Mouse (Mus musculus) bone marrow, adult 2 months (tissue): Measurements from ENCODE around the gene Atat1.

Source experiments
- CTCF ChIP-seq: fragments of 200-500 bp; IDR thresholded peaks from 2 replicates; pipeline ENCODE4 v1.5.1; 2011; ENCODE audit warnings: low read length, control low read depth; ENCODE audit not compliant: control insufficient read depth, insufficient read depth
- POLR2A ChIP-seq: fragments of 200-500 bp; IDR thresholded peaks from 2 replicates; pipeline ENCODE4 v1.6.1; 2011; ENCODE audit warnings: low read depth, mild to moderate bottlenecking, control low read depth, low read length, borderline replicate concordance; ENCODE audit not compliant: control insufficient read depth

- no peak for TF ChIP-seq POLR2A
- no peak for TF ChIP-seq CTCF
Measured at GRCm38 (mm10) chr17:35864832-35865353, 45.0 kb downstream of the Atat1 start.
